Mouse (Mus musculus): Measurements from ENCODE around the gene Gpr174. TPM values are rescaled to one million over a fixed set of nuclear protein-coding genes. Genes with fewer than 3 reads are reported as not detected.

The Gpr174 gene
- total RNA-seq, 2 experiments from 2014 or later: not detected

Other genes starting within 250 kb of the Gpr174 start
- not detected for gene P2ry10, start 167.4 kb upstream of the Gpr174 start, total RNA-seq (2021)
- gene P2ry10b, start 107.0 kb upstream of the Gpr174 start, total RNA-seq (2021): under 1 TPM; 0.07 to 0.21 TPM
- gene Itm2a, start 147.5 kb downstream of the Gpr174 start, total RNA-seq (2021): 100 to 1,000 TPM in 1 of 2 experiments, 10 to 100 TPM in 1; 52.4 to 105 TPM